Mouse (Mus musculus) MEL (cell line): ENCODE measurements around the gene Mospd3.

ENCODE experiments used
- CTCF ChIP-seq, 3 experiments: IDR thresholded peaks in 2 of 3; conservative IDR thresholded peaks in 1 of 3; 2 replicates each; pipeline ENCODE4 v1.5.1; 2011 to 2012; ENCODE audit warnings: low read length in 3 of 3, low read depth in 2 of 3, mild to moderate bottlenecking in 2 of 3, improper control_type of control experiment in 1 of 3, inconsistent platforms in 1 of 3, mixed read lengths in 1 of 3, moderate library complexity in 1 of 3; ENCODE audit not compliant: control insufficient read depth in 1 of 3, insufficient read depth in 1 of 3, poor library complexity in 1 of 3, severe bottlenecking in 1 of 3
- EP300 ChIP-seq, 2 experiments: IDR thresholded peaks; 2 replicates each; pipeline ENCODE4 v1.6.1; 2011; ENCODE audit warnings: improper control_type of control experiment in 2 of 2, low read length in 2 of 2, low read depth in 1 of 2, mild to moderate bottlenecking in 1 of 2
- ETS1 ChIP-seq: IDR thresholded peaks from 2 replicates; pipeline ENCODE4 v1.6.1; 2012; ENCODE audit warnings: low read depth, mild to moderate bottlenecking, inconsistent platforms, low read length, improper control_type of control experiment, moderate library complexity
- GATA1 ChIP-seq: IDR thresholded peaks from 2 replicates; pipeline ENCODE4 v1.6.1; 2011; ENCODE audit warnings: low read depth, low read length, improper control_type of control experiment
- MXI1 ChIP-seq: IDR thresholded peaks from 2 replicates; pipeline ENCODE4 v1.6.1; 2011; ENCODE audit warnings: mild to moderate bottlenecking, low read depth, low read length, improper control_type of control experiment
- RAD21 ChIP-seq: IDR thresholded peaks from 2 replicates; pipeline ENCODE4 v1.6.1; 2011; ENCODE audit warnings: mild to moderate bottlenecking, low read depth, low read length, improper control_type of control experiment
- RCOR1 ChIP-seq: IDR thresholded peaks from 2 replicates; pipeline ENCODE4 v1.6.1; 2012; ENCODE audit warnings: low read depth, mild to moderate bottlenecking, inconsistent platforms, low read length, improper control_type of control experiment
- SIN3A ChIP-seq: IDR thresholded peaks from 2 replicates; pipeline ENCODE4 v1.6.1; 2012; ENCODE audit warnings: low read length, improper control_type of control experiment, inconsistent platforms

DNA sequence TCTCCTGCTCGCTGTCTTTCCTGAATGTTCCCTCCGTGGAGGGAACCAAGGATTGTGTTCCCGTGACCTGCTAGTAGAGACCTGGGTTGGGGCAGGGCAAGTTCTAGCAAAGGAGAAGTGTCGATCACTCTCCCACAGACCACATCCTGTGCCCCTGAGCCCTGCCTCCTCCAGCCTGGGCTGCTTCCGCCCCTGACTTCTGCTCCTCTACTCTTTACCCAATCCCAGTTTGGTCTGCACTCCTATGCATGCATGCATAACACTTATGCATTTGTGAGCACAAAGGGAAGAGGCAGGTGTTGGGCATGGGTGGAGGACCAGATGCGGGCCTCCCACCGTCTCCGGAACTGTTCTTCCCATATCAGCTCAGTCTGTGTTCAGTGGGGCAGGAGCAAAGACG lies 30.3 kb upstream of the Mospd3 start:
- TF ChIP-seq GATA1 (no peak), RCOR1 (no peak), EP300 (IDR thresholded peaks at IDR 0.05; ENCODE audit: low read depth in 1 of 2, low read length in 2 of 2) (peak in 1 of 2 experiments; percentile 38; a peak in 3 of 4 replicates), CTCF (IDR thresholded peaks at IDR 0.05 in 2 of 3, conservative IDR thresholded peaks at IDR 0.05 in 1 of 3; ENCODE audit: control insufficient read depth in 1 of 3, insufficient read depth in 1 of 3, low read depth in 2 of 3, low read length in 3 of 3, poor library complexity in 1 of 3, severe bottlenecking in 1 of 3) (no peak), RAD21 (no peak), SIN3A (no peak; the same call in none of the 2 replicates), ETS1 (peak; percentile 25; the same call in 1 of the 2 replicates), MXI1 (peak; percentile 59; the same call in 1 of the 2 replicates)
